Mouse (Mus musculus) limb, embryonic 13.5 days (tissue): ENCODE measurements at regions not wholly inside any gene's neighbourhood (a gene's known extent, or its start where the extent isn't known, plus 50 kb on each side); places are given as distances from the start of the nearest gene placed in this dataset.

ENCODE experiments used
- ATAC-seq: fragments of 200-750 bp; cut with Nextera tagmentation; 2 replicates; pipeline ENCODE4 v1.8.0; 2017; ENCODE audit warnings: low read depth, moderate number of reproducible peaks, moderate TSS enrichment; ENCODE audit not compliant: low FRiP score
- H3K27ac ChIP-seq: fragments of 300-500 bp; sonication (generic); 2 replicates; pipeline ENCODE4 v1.5.1; 2015; ENCODE audit warnings: inconsistent platforms, mild to moderate bottlenecking, moderate library complexity
- H3K27me3 ChIP-seq: fragments of 300-500 bp; sonication (generic); 2 replicates; pipeline ENCODE4 v1.6.1; 2015; ENCODE audit warnings: mild to moderate bottlenecking, inconsistent platforms
- H3K36me3 ChIP-seq: fragments of 300-500 bp; sonication (generic); 2 replicates; pipeline ENCODE4 v1.6.1; 2015; ENCODE audit warnings: inconsistent platforms, mild to moderate bottlenecking, moderate library complexity
- H3K4me1 ChIP-seq: fragments of 300-500 bp; sonication (generic); 2 replicates; pipeline ENCODE4 v1.6.1; 2015; ENCODE audit warnings: inconsistent platforms
- H3K4me2 ChIP-seq: fragments of 300-500 bp; sonication (generic); replicated peaks from 2 replicates; pipeline ENCODE4 v1.6.1; 2015; ENCODE audit warnings: inconsistent platforms, mild to moderate bottlenecking, moderate library complexity
- H3K4me3 ChIP-seq: fragments of 300-500 bp; sonication (generic); 2 replicates; pipeline ENCODE4 v1.5.1; 2015; ENCODE audit warnings: moderate library complexity, mild to moderate bottlenecking, inconsistent platforms
- H3K9ac ChIP-seq: fragments of 300-500 bp; sonication (generic); 2 replicates; pipeline ENCODE4 v1.6.1; 2015; ENCODE audit warnings: mild to moderate bottlenecking, inconsistent platforms
- H3K9me3 ChIP-seq: fragments of 300-500 bp; sonication (generic); 2 replicates; pipeline ENCODE4 v1.6.1; 2016; ENCODE audit warnings: inconsistent platforms
- WGBS: fragments of 180-500 bp; shearing (Covaris S2); methylation state at CpG from one replicate; pipeline ENCODE4 v1.1.7; 2015; 5-methylcytosine and 5-hydroxymethylcytosine counted together

DNA sequence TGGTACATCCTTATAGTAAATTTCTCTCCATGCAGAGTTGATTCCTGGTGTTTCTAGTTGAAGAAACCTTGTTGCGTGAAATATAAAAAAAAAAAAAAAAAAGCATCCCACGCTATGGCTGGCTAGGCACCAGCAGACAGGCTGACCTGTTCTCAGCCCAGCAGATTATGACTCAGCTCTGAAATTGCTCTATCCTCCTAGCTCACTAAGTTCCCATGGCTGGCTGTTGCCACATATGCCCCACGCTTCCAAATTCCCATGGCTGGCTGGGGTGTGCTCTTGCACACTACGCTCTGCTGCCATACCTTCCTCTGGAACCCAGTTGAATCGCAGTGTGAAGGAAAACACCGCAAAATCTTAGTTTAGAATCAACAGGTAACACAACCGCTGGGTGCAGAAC lies 270.1 kb downstream of the Mid1ip1 start:
- Histone ChIP-seq H3K4me1 (no peaks in the 10 kb centered on the region), H3K4me2 (no peak overlapping the region), H3K9me3 (no peaks in the 10 kb centered on the region), H3K36me3 (no peaks in the 10 kb centered on the region), H3K27ac (no peak overlapping the region), H3K4me3 (no peak overlapping the region), H3K27me3 (peaks cover 9% of the 10 kb centered on the region; the same call in 1 of the 2 replicates), H3K9ac (no peak overlapping the region)
- no peak for ATAC-seq
- WGBS, result 96% methylated on average over 7 of the region's 7 CpGs

DNA sequence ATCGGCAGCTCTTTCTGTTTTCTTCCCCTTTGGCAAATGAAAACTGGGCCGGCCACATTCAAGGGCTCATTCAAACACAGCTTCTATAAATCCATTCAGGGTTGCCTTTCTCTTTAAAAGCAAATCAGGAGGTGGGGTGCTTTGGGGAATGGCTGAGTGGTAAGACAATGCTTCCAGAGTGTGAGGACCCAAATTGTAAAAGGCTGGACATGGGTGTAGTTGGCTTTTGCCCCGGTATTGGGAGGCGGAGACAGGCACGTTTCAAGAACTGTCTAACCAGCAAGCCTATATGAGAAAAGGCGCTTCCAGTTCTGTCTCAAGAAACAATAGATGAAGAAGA lies 277.0 kb downstream of the Mid1ip1 start:
- 31% methylated on average over 6 of the region's 6 CpGs for WGBS
- no peaks in the 10 kb centered on the region for H3K9me3 ChIP-seq
- no peak overlapping the region for H3K9ac ChIP-seq
- no peaks in the 10 kb centered on the region for H3K36me3 ChIP-seq
- peak overlapping the region; percentile 59 for H3K4me2 ChIP-seq
- ATAC-seq, result no peak
- H3K27ac ChIP-seq, result no peak overlapping the region
- H3K4me1 ChIP-seq, result peaks cover 26% of the 10 kb centered on the region
- H3K27me3 ChIP-seq, result peaks cover 41% of the 10 kb centered on the region
- 0 out of 2 replicates have a peak overlapping the region, but pooled peaks have one; percentile 24 for H3K4me3 ChIP-seq

DNA sequence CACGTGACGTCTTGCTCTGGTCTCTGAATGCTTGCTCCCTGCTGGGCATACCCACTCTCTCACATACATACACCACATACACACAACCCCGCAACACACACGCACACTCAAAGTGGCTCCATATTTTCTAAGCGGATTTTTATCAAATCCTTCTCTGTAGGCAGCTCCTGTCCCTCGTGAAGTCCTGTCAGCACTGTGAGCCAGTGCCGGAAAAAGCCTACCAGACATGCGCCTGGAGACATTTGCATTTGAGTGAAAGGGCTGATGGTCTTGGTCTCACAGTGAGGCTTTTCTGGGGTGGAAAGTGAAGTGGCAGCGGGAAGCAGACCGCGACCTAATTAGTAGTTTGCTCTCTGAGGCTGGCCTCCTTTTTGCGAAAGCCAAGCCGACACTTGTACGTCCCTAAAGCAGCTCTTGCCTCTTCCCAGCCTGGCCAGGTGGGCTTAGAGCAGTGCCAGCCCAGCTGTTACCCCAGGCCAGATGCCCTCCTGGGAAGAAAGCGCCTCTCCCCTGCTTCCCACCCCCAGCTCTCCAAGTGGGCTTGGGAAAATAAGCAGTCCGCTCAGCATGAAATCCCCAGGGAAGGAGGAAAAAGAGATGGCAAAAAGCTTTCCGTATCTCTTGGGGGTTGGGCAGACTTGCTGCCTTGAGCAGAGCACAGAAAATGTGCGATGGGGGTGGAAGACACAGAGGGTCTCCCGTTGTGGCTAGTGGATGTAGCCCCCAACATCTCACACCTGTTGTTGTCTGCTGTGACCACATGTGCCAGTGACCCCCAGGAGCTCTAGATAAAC lies 277.6 kb downstream of the Mid1ip1 start:
- H3K4me2 ChIP-seq, result peak overlapping the region; percentile 59

DNA sequence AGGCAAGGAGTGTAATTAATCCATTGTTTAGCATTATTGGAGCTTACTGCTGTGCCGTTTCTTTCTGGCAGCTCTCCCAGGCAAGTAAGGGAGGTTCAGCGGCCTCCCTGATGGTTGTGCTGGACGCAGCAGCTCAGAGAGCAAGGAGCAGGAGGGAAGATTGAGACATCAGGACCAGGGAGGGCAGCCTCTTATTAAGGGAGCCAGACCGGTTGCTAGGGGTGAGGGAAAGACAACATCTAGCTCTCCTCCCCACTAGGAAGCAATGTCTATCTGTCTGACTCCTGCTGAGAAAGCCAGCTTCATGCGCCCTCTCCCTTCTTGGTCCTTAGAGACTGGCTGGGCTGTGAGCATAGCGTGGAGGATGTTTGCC lies 278.2 kb downstream of the Mid1ip1 start:
- no peak for ATAC-seq
- peaks cover 41% of the 10 kb centered on the region for H3K27me3 ChIP-seq
- no peak overlapping the region; the same call in 1 of the 2 replicates for H3K27ac ChIP-seq

More for the DNA sequence above, 277.6 kb downstream of the Mid1ip1 start:
- Histone ChIP-seq H3K36me3 (no peaks in the 10 kb centered on the region), H3K9me3 (no peaks in the 10 kb centered on the region), H3K4me1 (peaks cover 26% of the 10 kb centered on the region), H3K9ac (peak overlapping the region; percentile 39; the same call in 1 of the 2 replicates), H3K27me3 (peaks cover 41% of the 10 kb centered on the region), H3K4me3 (peak overlapping the region; percentile 24), H3K27ac (peak overlapping the region; percentile 28; the same call in 1 of the 2 replicates)
- 16% methylated on average over 19 of the region's 19 CpGs for WGBS
- peak; percentile 61; the same call in 1 of the 2 replicates for ATAC-seq

DNA sequence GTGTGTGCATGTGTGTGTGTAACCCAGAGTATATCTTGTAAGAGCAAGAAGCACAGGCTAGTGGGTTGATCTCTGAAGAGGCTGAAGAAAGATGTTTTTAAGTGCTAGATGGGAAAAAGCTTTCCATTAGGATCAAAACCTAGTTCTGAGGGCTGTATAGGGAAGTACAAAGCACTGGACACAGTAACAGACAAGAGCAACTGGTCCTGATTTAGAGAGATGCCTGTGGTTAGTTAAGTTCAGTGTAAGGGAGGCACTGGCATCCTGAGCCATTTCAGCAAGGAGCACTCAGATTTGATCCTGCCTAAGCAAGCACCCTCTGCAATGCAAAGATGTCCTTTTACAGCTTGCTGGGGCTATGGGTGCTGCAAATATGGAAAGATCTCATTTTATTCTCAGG lies 280.1 kb downstream of the Mid1ip1 start:
- Histone ChIP-seq H3K27ac (no peak overlapping the region), H3K4me1 (peaks cover 26% of the 10 kb centered on the region), H3K4me3 (no peak overlapping the region), H3K36me3 (no peaks in the 10 kb centered on the region), H3K27me3 (peaks cover 32% of the 10 kb centered on the region), H3K9me3 (no peaks in the 10 kb centered on the region), H3K4me2 (no peak overlapping the region), H3K9ac (no peak overlapping the region)
- no peak for ATAC-seq

More for the DNA sequence above, 278.2 kb downstream of the Mid1ip1 start:
- Histone ChIP-seq H3K36me3 (no peaks in the 10 kb centered on the region), H3K4me3 (peak overlapping the region; percentile 24; the same call in 1 of the 2 replicates), H3K4me1 (peaks cover 26% of the 10 kb centered on the region), H3K9ac (no peak overlapping the region), H3K4me2 (peak overlapping the region; percentile 59), H3K9me3 (no peaks in the 10 kb centered on the region)
- WGBS, result 28% methylated on average over 6 of the region's 6 CpGs

DNA sequence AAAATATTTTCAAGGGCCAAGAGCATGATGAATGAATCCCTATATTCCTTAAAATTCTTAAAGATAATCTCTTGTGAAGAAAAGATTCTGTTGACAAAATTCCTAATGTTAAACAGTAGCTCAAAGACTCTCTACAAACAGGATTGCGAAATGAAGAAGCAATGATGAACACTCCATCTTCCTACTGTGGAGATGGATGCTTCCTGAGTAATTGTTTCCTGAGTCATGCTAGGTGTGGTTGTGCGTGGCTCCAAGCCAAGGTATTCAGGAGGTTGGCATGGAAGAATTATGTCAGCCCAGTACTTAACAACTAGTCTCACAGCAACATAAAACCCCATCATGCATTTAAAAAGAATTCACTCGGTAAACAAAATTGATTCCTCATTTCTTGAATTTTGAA lies 286.4 kb downstream of the Mid1ip1 start:
- Histone ChIP-seq H3K9me3 (no peaks in the 10 kb centered on the region), H3K4me3 (no peak overlapping the region), H3K27me3 (no peaks in the 10 kb centered on the region), H3K9ac (no peak overlapping the region), H3K4me1 (no peaks in the 10 kb centered on the region), H3K36me3 (no peaks in the 10 kb centered on the region), H3K4me2 (no peak overlapping the region), H3K27ac (no peak overlapping the region)
- WGBS, result 84% methylated on average over 3 of the region's 3 CpGs
- no peak for ATAC-seq

DNA sequence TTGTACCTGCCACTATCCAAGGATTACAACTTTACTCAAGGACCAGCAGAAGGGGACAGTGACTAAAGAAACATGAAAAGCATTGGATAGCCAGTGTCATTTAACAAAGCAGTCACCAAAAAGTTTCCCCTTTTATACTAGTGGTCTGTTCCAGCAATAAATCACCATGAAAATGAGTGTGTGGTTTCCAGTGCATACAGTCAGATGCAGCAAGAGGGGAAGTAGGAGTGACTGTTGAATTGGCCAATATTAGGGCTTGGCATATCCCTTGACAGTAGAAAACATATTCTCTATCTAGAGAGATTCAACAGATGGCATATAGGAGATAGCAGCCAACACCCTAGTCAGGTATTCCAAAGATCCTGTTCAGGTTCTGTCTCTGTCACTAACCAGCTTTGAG lies 259.8 kb upstream of the H2al1a start:
- no peak for ATAC-seq
- no peak overlapping the region for H3K4me2 ChIP-seq
- H3K4me1 ChIP-seq, result no peaks in the 10 kb centered on the region
- no peaks in the 10 kb centered on the region for H3K9me3 ChIP-seq
- H3K27ac ChIP-seq, result no peak overlapping the region
- no peak overlapping the region for H3K4me3 ChIP-seq
- no peaks in the 10 kb centered on the region for H3K36me3 ChIP-seq
- no peaks in the 10 kb centered on the region for H3K27me3 ChIP-seq
- no peak overlapping the region for H3K9ac ChIP-seq

DNA sequence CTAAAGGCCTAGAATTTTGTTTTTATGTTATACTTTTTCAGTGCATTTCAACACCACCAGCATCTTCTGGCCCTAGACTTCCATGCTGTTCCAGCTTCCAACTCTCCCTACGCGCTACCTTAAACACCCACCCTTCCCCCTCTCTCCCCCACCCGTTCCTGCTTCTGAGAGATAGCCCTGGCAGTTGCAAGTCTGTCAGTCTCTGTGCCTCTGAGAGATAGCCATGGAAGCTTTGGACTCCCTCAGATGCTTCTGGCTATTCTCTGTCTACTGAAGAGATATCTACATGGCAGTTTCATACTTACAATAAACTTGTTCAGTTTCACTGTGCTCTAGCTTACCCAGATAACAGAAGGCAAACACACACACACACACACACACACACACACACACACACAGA lies 252.3 kb upstream of the H2al1a start:
- Histone ChIP-seq H3K4me2 (no peak overlapping the region), H3K27ac (no peak overlapping the region), H3K36me3 (no peaks in the 10 kb centered on the region), H3K27me3 (no peaks in the 10 kb centered on the region), H3K9ac (no peak overlapping the region), H3K4me3 (no peak overlapping the region), H3K4me1 (no peaks in the 10 kb centered on the region), H3K9me3 (no peaks in the 10 kb centered on the region)
- WGBS, result 81% methylated on average over 3 of the region's 3 CpGs
- no peak for ATAC-seq

DNA sequence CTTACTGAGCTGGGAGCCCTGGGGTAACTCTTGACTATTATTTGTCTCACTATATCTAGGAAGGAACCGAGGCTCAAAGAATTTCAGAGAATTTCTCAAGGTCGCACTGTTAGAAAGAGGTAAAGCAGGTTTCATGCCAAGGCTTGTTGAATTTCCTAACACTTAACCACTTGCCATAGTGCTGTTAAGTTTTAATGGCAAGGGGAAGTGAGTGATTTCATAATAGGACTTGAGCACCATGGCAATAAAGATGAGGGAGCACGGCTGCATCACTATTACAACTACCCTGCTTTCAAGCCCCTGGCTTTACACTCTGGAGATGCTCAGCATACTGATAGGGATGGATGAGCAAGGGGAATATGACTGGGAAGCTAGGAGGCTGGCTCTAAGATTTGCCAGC lies 216.9 kb upstream of the H2al1a start:
- Histone ChIP-seq H3K4me1 (no peaks in the 10 kb centered on the region), H3K36me3 (no peaks in the 10 kb centered on the region), H3K9me3 (no peaks in the 10 kb centered on the region), H3K4me2 (no peak overlapping the region), H3K9ac (no peak overlapping the region), H3K27ac (no peak overlapping the region), H3K27me3 (peaks cover 22% of the 10 kb centered on the region), H3K4me3 (no peak overlapping the region)
- no peak for ATAC-seq
- whole genome bisulfite sequencing, result 52% methylated on average over 3 of the region's 3 CpGs

DNA sequence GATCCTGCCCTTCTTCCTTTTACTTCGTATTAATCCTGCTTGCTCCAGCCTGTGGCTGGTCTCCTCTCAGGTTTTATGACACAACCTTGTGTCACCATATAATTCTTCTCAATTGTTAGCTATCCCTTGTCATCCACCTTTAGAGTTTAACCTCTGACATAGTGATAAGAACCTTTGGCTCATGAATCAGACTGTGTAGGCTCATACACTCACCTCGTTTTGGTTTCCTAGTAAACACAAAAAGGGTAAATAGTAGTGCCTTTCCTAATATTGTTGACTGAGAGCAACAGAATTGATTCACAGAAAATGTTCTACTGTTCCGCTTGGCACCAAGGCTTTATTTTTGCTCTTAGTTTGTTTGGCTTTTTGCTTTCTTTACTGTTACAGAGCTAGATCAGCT lies 216.2 kb upstream of the H2al1a start:
- H3K4me3 ChIP-seq, result no peak overlapping the region
- H3K4me1 ChIP-seq, result no peaks in the 10 kb centered on the region
- no peaks in the 10 kb centered on the region for H3K36me3 ChIP-seq
- H3K9ac ChIP-seq, result no peak overlapping the region
- H3K9me3 ChIP-seq, result no peaks in the 10 kb centered on the region
- WGBS, result 75% methylated on average over 3 of the region's 3 CpGs
- H3K4me2 ChIP-seq, result no peak overlapping the region
- H3K27ac ChIP-seq, result no peak overlapping the region
- ATAC-seq, result no peak
- H3K27me3 ChIP-seq, result peaks cover 25% of the 10 kb centered on the region

DNA sequence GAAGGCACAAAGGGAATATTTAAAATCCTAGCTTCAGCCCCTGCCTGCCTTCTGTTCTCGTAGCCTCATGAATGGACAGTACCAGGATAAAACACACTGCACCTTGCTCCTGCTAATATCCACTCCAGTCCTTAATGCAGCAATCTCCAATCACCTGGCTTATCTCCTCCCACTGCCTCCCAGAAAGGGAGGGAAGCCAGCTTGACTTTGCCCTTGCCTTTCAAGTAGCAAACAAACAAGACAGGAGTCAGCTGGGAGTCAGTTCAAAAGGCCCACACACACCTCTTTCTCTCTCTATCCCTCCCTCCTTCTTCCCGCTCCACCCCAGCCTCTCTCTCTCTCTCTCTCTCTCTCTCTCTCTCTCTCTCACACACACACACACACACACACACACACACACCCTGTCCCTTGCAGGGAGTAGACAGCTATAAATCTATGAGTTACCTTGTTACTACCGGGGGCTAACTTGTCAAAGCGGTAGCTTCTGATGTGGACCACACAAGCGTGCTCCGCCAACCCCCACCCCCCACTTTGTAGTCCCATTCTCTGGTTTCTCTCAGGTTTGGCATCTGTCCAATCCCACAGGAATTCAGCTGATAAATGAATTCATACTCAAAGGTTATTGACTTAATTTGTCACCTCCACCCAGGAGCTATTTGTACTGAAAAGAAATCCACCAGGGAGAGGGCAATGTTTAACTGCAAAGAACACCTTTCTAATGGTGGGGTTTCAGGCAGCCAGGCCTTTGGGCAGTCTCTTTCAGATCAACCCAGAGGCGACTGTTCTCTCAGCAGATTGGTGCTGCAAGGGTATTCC lies 212.6 kb upstream of the H2al1a start:
- WGBS, result 36% methylated on average over 7 of the region's 7 CpGs
- no peaks in the 10 kb centered on the region for H3K9me3 ChIP-seq
- no peak for ATAC-seq
- no peak overlapping the region for H3K4me3 ChIP-seq
- H3K4me2 ChIP-seq, result no peak overlapping the region
- H3K9ac ChIP-seq, result no peak overlapping the region
- no peaks in the 10 kb centered on the region for H3K4me1 ChIP-seq
- H3K36me3 ChIP-seq, result no peaks in the 10 kb centered on the region
- no peak overlapping the region for H3K27ac ChIP-seq
- peaks cover 24% of the 10 kb centered on the region for H3K27me3 ChIP-seq

DNA sequence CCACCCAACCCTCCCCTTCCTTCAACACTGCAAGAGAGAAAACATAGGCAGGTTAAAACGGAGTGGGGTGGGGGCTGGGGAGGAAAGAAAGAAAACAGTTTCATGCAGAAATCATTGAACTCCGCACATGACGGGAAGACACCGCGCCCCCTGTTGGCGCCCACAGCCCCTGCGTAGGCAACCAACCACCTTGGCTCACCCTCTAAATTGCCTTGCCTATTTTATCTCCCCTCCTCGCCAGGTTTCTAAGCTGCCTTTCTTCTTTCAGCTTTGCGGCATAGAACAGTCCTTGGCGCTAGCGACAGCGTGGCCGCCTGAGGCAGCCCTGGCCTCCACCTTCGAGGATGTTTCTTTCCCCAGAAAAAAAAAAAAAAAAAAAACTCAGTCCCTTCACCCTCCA lies 211.1 kb upstream of the H2al1a start:
- 18% methylated on average over 14 of the region's 14 CpGs for WGBS

More for the DNA sequence above, 211.1 kb upstream of the H2al1a start:
- H3K4me3 ChIP-seq, result 0 out of 2 replicates have a peak overlapping the region, but pooled peaks have one; percentile 2
- H3K36me3 ChIP-seq, result no peaks in the 10 kb centered on the region
- no peak for ATAC-seq
- no peak overlapping the region for H3K9ac ChIP-seq
- H3K4me1 ChIP-seq, result no peaks in the 10 kb centered on the region
- peaks cover 24% of the 10 kb centered on the region for H3K27me3 ChIP-seq
- H3K9me3 ChIP-seq, result no peaks in the 10 kb centered on the region
- peak overlapping the region; percentile 51 for H3K4me2 ChIP-seq
- H3K27ac ChIP-seq, result no peak overlapping the region
